Mouse (Mus musculus) small intestine, adult 2 months (tissue): ENCODE results near the gene Gm42372.

Experiments
- CTCF ChIP-seq: fragments of 200-500 bp; IDR thresholded peaks from 2 replicates; pipeline ENCODE4 v1.5.1; 2012; ENCODE audit warnings: low read depth, mild to moderate bottlenecking, control low read depth, inconsistent platforms, low read length, moderate library complexity, mixed read lengths; ENCODE audit not compliant: insufficient replicate concordance, insufficient read length; ENCODE audit errors: extremely low read depth
- POLR2A ChIP-seq: fragments of 200-500 bp; IDR thresholded peaks from 2 replicates; pipeline ENCODE4 v1.6.1; 2012; ENCODE audit warnings: low read depth, mild to moderate bottlenecking, control low read depth, inconsistent platforms, low read length, moderate library complexity

DNA sequence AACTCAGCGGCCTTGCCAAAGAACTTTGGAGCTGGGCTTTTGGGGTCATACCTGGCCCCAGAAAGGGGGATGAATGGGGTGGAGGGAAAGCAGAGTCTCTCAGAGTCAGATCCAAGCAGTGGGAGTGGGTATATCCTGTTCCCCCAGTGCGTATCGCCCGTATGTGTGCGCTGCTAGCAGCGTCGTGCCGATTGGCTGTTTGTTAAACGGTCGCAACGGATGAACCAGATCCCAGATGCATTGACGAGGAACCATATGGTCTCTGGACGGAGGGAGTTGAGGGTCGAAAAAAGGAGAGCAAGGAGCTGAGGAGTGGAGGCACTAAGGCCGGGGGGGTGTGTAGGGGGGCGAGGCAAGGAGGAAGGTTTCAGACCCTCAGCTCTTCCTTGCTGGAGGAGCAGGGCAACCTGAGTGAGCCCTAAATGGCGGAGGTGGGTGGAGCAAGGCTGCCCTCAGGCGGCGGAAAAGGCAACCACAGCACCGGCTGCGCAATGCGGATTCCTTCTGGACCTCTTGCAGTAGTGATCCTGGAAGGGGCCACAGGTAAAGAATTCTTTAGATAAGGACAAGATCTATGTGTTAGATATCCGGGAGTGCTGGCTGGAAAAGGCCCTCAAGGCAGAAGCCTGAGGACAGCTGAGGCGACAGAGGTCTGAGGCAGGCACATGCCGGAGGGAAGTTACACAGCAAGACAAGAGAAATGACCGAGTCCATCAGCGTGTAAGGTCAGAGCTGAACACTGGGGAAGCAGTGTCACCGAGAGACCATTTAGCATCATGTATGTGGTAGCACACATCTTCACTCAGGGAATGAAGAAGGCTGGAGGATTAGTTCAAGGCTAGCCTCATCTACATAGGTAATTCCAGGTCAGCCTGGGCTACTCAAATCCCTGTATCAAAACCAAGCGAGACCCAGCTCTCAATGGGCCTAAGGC lies 32.7 kb upstream of the Gm42372 start:
- TF ChIP-seq POLR2A (no peak), CTCF (peak; percentile 85)
